Mouse (Mus musculus) heart, embryonic 12.5 days (tissue): ENCODE measurements around the gene Zfhx2. TPM values are rescaled to one million over a fixed set of nuclear protein-coding genes. Genes with fewer than 3 reads are reported as not detected.
A peak's percentile ranks its signal among the peaks of the same experiment; 100 is the strongest.

ENCODE experiments used
- ATAC-seq: fragments of 200-750 bp; cut with Nextera tagmentation; 2 replicates; pipeline ENCODE4 v1.8.0; 2017; ENCODE audit warnings: moderate TSS enrichment, moderate library complexity; ENCODE audit not compliant: insufficient number of reproducible peaks, low FRiP score
- H3K27ac ChIP-seq: fragments of 300-500 bp; sonication (generic); 2 replicates; pipeline ENCODE4 v1.5.1; 2016; ENCODE audit warnings: mild to moderate bottlenecking, moderate library complexity; ENCODE audit not compliant: poor library complexity, severe bottlenecking
- H3K27me3 ChIP-seq: fragments of 300-500 bp; sonication (generic); replicated peaks from 2 replicates; pipeline ENCODE4 v1.6.1; 2016; ENCODE audit warnings: mild to moderate bottlenecking, moderate library complexity
- H3K36me3 ChIP-seq: fragments of 300-500 bp; sonication (generic); 2 replicates; pipeline ENCODE4 v1.6.1; 2016; ENCODE audit warnings: mild to moderate bottlenecking, moderate library complexity
- H3K4me1 ChIP-seq: fragments of 300-500 bp; sonication (generic); replicated peaks from 2 replicates; pipeline ENCODE4 v1.6.1; 2016; ENCODE audit warnings: mild to moderate bottlenecking
- H3K4me2 ChIP-seq: fragments of 300-500 bp; sonication (generic); 2 replicates; pipeline ENCODE4 v1.6.1; 2016; ENCODE audit warnings: mild to moderate bottlenecking, moderate library complexity
- H3K4me3 ChIP-seq: fragments of 300-500 bp; sonication (generic); 2 replicates; pipeline ENCODE4 v1.5.1; 2016; ENCODE audit warnings: mild to moderate bottlenecking
- H3K9ac ChIP-seq: fragments of 300-500 bp; sonication (generic); 2 replicates; pipeline ENCODE4 v1.6.1; 2016; ENCODE audit warnings: mild to moderate bottlenecking, moderate library complexity
- H3K9me3 ChIP-seq: fragments of 300-500 bp; sonication (generic); replicated peaks from 2 replicates; pipeline ENCODE4 v1.6.1; 2016; ENCODE audit warnings: mild to moderate bottlenecking, moderate library complexity
- WGBS: fragments of 180-500 bp; shearing (Covaris S2); methylation state at CpG from one replicate; pipeline ENCODE4 v1.1.7; 2016; 5-methylcytosine and 5-hydroxymethylcytosine counted together
- polyA plus RNA-seq: library from polyadenylated mRNA; unstranded; fragments of >200 nt; fragmentation: Nextera tagmentation; extraction: Ambion mirVana; gene quantifications from 2 replicates; pipeline ENCODE4 v1.2.1, GENCODE M21; 2016

Zfhx2 gene
- polyA plus RNA-seq, 1 experiment from 2014 or later: 4.4 TPM

- H3K36me3 ChIP-seq: peaks cover 22% of the 10 kb centered on the region
- H3K9me3 ChIP-seq: no peaks in the 10 kb centered on the region
- H3K4me2 ChIP-seq: no peak overlapping the region
- ATAC-seq: no peak
- H3K27me3 ChIP-seq: peaks cover 3% of the 10 kb centered on the region; the same call in 1 of the 2 replicates
- no peak overlapping the region for H3K4me3 ChIP-seq
- H3K27ac ChIP-seq: no peak overlapping the region
- 14% methylated on average over 5 of the region's 5 CpGs for WGBS
- no peak overlapping the region for H3K9ac ChIP-seq
- H3K4me1 ChIP-seq: peaks cover 10% of the 10 kb centered on the region
These were observed 63.7 kb downstream of the Zfhx2 start for GRCm38 (mm10) chr14:55028333-55028835.

GRCm38 (mm10) chr14:55027653-55028052 lies 64.5 kb downstream of the Zfhx2 start:
- no peak overlapping the region for H3K27ac ChIP-seq
- H3K9me3 ChIP-seq: no peaks in the 10 kb centered on the region
- H3K4me3 ChIP-seq: no peak overlapping the region
- no peak for ATAC-seq
- H3K36me3 ChIP-seq: peaks cover 29% of the 10 kb centered on the region
- H3K4me2 ChIP-seq: no peak overlapping the region
- peaks cover 10% of the 10 kb centered on the region for H3K4me1 ChIP-seq
- 0 out of 2 replicates have a peak, but pooled peaks cover 3% of the 10 kb centered on the region for H3K27me3 ChIP-seq
- WGBS: 31% methylated on average over 6 of the region's 6 CpGs
- no peak overlapping the region for H3K9ac ChIP-seq

DNA sequence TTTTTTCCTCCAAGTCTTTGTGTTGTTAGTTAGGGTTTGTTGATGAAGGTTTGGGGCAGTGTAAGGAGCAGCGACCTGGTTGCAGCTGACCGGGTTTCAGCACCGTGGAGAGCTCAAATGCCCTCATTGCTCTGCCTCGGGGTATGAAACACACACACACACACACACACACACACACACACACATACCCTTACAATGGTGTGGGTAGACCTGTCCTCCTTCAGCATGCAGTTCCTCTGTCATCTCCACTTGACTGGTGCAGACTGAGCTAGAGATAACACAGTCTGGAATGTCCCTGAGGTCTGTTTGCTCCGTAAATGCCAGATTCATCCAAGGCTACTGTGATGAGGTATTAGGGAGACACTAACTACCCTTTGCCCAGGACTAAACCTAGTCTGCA lies 64.9 kb downstream of the Zfhx2 start:
- Histone ChIP-seq H3K36me3 (peaks cover 33% of the 10 kb centered on the region), H3K4me2 (no peak overlapping the region), H3K9ac (no peak overlapping the region), H3K9me3 (no peaks in the 10 kb centered on the region), H3K4me1 (peaks cover 10% of the 10 kb centered on the region), H3K27ac (no peak overlapping the region), H3K27me3 (0 out of 2 replicates have a peak, but pooled peaks cover under 1% of the 10 kb centered on the region), H3K4me3 (no peak overlapping the region)
- no peak for ATAC-seq
- WGBS: 5% methylated on average over 5 of the region's 5 CpGs

DNA sequence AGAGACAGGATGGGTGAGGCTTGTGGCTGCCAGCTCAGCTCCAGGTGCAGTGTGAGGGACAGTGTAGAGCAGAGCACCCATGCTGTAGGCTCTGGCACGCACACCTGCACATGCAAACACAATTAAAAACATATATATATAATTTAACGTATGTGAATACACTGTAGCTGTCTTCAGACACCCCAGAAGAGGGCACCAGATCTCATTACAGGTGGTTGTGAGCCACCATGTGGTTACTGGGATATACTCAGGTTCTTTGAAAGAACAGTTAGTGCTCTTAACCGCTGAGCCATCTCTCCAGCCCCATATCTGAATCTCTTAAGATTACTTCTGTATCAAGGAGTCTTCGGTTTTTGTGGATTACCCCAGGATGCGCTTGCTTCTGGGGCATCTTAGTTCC lies 66.6 kb downstream of the Zfhx2 start:
- H3K27me3 ChIP-seq: no peaks in the 10 kb centered on the region
- no peak for ATAC-seq
- H3K9me3 ChIP-seq: no peaks in the 10 kb centered on the region
- WGBS: 78% methylated on average over 5 of the region's 5 CpGs
- H3K4me3 ChIP-seq: no peak overlapping the region
- no peak overlapping the region for H3K9ac ChIP-seq
- H3K4me2 ChIP-seq: no peak overlapping the region
- H3K36me3 ChIP-seq: peaks cover 50% of the 10 kb centered on the region
- peaks cover 10% of the 10 kb centered on the region for H3K4me1 ChIP-seq
- H3K27ac ChIP-seq: no peak overlapping the region

DNA sequence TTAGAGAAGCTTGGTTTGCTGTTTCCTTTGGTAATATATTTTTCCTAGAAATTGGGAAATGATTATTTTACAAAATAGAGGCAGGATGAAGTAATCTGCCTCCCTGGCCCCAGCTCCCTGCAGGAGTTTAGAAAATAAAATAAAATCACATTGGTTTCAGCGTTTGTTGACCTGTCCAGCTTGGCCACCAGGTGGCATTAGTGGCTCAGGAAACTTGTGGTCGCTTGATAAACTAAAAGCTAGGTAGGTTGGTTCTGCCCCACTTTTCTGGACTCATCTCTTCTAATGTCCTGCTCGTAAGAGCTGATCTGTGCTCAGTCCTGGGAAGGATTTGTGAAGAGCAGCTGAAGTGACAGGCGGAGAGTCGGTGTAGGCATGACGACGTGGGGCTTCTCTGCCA lies 67.9 kb downstream of the Zfhx2 start:
- WGBS: 64% methylated on average over 7 of the region's 7 CpGs
- Histone ChIP-seq H3K4me1 (peaks cover 10% of the 10 kb centered on the region), H3K4me3 (no peak overlapping the region), H3K9me3 (no peaks in the 10 kb centered on the region), H3K36me3 (peaks cover 57% of the 10 kb centered on the region), H3K27me3 (no peaks in the 10 kb centered on the region), H3K4me2 (no peak overlapping the region), H3K27ac (no peak overlapping the region), H3K9ac (no peak overlapping the region)
- ATAC-seq: no peak

DNA sequence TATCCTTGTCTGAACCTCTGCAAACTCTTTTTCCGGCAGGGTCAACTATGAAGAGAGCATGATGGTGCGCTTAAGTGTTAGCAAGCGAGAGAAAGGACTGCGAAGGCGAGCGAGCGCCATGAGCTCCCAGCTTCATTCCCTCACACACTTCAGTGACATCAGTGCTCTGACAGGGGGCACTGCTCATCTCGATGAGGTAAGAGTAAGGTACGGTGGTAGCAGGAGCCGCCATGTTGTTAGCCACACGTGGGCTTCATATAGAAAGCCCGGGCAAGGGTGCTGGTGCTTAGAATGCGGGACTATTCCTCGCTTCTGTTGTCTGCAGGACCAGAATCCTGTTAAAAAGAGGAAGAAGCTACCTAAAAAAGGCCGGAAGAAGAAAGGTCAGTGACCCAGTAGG lies 69.1 kb downstream of the Zfhx2 start:
- Histone ChIP-seq H3K27me3 (no peaks in the 10 kb centered on the region), H3K4me3 (no peak overlapping the region), H3K27ac (no peak overlapping the region), H3K9ac (no peak overlapping the region), H3K4me1 (peaks cover 9% of the 10 kb centered on the region), H3K36me3 (peaks cover 64% of the 10 kb centered on the region), H3K9me3 (no peaks in the 10 kb centered on the region), H3K4me2 (no peak overlapping the region)
- 87% methylated on average over 15 of the region's 15 CpGs for WGBS
- no peak for ATAC-seq

GRCm38 (mm10) chr14:55020394-55020793 lies 71.7 kb downstream of the Zfhx2 start:
- Histone ChIP-seq H3K27ac (no peak overlapping the region), H3K4me1 (0 out of 2 replicates have a peak, but pooled peaks cover 6% of the 10 kb centered on the region), H3K9me3 (no peaks in the 10 kb centered on the region), H3K27me3 (no peaks in the 10 kb centered on the region), H3K4me3 (no peak overlapping the region), H3K36me3 (peaks cover 69% of the 10 kb centered on the region), H3K4me2 (no peak overlapping the region), H3K9ac (no peak overlapping the region)
- 90% methylated on average over 9 of the region's 9 CpGs for WGBS
- no peak for ATAC-seq

DNA sequence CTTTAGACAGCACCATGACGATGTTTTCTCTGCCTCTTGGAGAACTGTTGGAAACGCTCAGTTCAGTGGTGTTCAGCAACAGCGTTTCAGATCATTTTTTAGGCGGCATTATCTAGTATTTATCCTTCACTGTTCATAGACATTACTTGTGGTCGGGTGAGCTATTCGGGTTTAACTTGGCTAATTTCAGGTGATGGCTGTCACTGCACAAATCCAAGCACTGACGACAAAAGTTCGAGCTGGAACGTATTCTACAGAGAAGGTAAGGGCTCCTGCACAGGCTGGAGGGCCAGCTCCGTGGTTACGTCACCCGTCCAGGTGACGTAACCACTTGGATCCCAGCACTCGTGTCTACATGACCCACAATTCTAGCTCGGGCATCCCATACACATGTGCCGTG lies 75.2 kb downstream of the Zfhx2 start:
- Histone ChIP-seq H3K9ac (no peak overlapping the region), H3K27ac (no peak overlapping the region), H3K36me3 (peaks cover 36% of the 10 kb centered on the region), H3K9me3 (no peaks in the 10 kb centered on the region), H3K4me3 (no peak overlapping the region), H3K27me3 (no peaks in the 10 kb centered on the region), H3K4me2 (no peak overlapping the region), H3K4me1 (peaks cover 6% of the 10 kb centered on the region; the same call in 1 of the 2 replicates)
- no peak for ATAC-seq
- 89% methylated on average over 16 of the region's 16 CpGs for WGBS

- H3K4me3 ChIP-seq: peak overlapping the region; percentile 59
- ATAC-seq: peak; percentile 20; the same call in 1 of the 2 replicates
- peaks cover 3% of the 10 kb centered on the region for H3K9me3 ChIP-seq
- no peaks in the 10 kb centered on the region for H3K27me3 ChIP-seq
- peaks cover 6% of the 10 kb centered on the region; the same call in 1 of the 2 replicates for H3K4me1 ChIP-seq
- peak overlapping the region; percentile 44; the same call in 1 of the 2 replicates for H3K27ac ChIP-seq
- peaks cover 25% of the 10 kb centered on the region for H3K36me3 ChIP-seq
- H3K4me2 ChIP-seq: peak overlapping the region; percentile 83
- peak overlapping the region; percentile 71 for H3K9ac ChIP-seq
- WGBS: under 1% methylated on average over 17 of the region's 17 CpGs
These were observed 76.4 kb downstream of the Zfhx2 start for GRCm38 (mm10) chr14:55015767-55016111.

- WGBS: under 1% methylated on average over 36 of the region's 36 CpGs
- Histone ChIP-seq H3K36me3 (peaks cover 20% of the 10 kb centered on the region), H3K4me2 (peak within 1 kb of the TSS; percentile 83), H3K4me3 (peak within 1 kb of the TSS; percentile 59), H3K4me1 (peaks cover 6% of the 10 kb centered on the region; the same call in 1 of the 2 replicates), H3K27me3 (no peaks in the 10 kb centered on the region), H3K9me3 (peaks cover 3% of the 10 kb centered on the region), H3K9ac (peak within 1 kb of the TSS; percentile 71), H3K27ac (peak within 1 kb of the TSS; percentile 96)
- ATAC-seq: peak; percentile 95
These were observed 76.9 kb downstream of the Zfhx2 start, which contains the start of gene Ngdn for GRCm38 (mm10) chr14:55014991-55015766. Gene Ngdn (plus strand): TSS chr14:55015454.

DNA sequence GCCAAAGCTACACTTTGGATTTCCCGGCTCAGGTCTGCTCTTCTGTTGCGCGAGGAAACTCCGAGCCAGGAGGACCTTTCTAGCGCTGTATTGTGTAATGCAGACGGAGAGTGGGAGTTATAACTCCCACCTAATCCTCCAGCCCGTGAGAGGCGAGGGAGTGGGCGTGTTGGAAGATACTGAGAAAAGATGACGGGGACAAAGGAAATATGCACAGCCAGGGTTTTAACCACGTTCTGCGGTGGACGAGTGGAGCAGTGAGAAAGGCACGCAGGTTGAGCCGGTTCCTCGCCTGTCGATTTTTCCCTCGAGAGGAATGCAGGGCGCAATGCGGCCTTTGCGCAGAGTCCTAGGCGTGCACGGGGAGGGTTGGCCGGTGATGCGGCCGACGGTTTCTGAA lies 77.5 kb downstream of the Zfhx2 start:
- ATAC-seq: peak; percentile 60
- peak overlapping the region; percentile 81 for H3K4me2 ChIP-seq
- no peaks in the 10 kb centered on the region for H3K27me3 ChIP-seq
- peak overlapping the region; percentile 71 for H3K9ac ChIP-seq
- peak overlapping the region; percentile 54 for H3K4me3 ChIP-seq
- peaks cover 12% of the 10 kb centered on the region for H3K4me1 ChIP-seq
- under 1% methylated on average over 27 of the region's 27 CpGs for WGBS
- H3K27ac ChIP-seq: peak overlapping the region; percentile 96
- H3K9me3 ChIP-seq: peaks cover 3% of the 10 kb centered on the region
- H3K36me3 ChIP-seq: peaks cover 19% of the 10 kb centered on the region
